Mouse (Mus musculus) hindbrain, embryonic 11.5 days (tissue): ENCODE results near the gene Robo2. TPM values are rescaled to one million over a fixed set of nuclear protein-coding genes. Genes with fewer than 3 reads are reported as not detected.

Experiments used
- ATAC-seq: fragments of 200-750 bp; cut with Nextera tagmentation; 2 replicates; pipeline ENCODE4 v1.8.0; 2017; ENCODE audit warnings: mild to moderate bottlenecking, moderate TSS enrichment, moderate library complexity; ENCODE audit not compliant: low FRiP score
- DNase-seq: peaks from one replicate; pipeline ENCODE4 v3.0.0-alpha.2; 2015; ENCODE audit warnings: low spot score
- H3K27ac ChIP-seq: fragments of 300-500 bp; sonication (generic); 2 replicates; pipeline ENCODE4 v1.5.1; 2014; ENCODE audit warnings: mild to moderate bottlenecking, low read depth, low read length
- H3K27me3 ChIP-seq: fragments of 300-500 bp; sonication (generic); 2 replicates; pipeline ENCODE4 v1.6.1; 2014; ENCODE audit warnings: mild to moderate bottlenecking, low read length, moderate library complexity, mixed read lengths; ENCODE audit not compliant: control insufficient read depth, insufficient read depth
- H3K36me3 ChIP-seq: fragments of 300-500 bp; sonication (generic); 2 replicates; pipeline ENCODE4 v1.6.1; 2014; ENCODE audit warnings: mild to moderate bottlenecking, low read length, moderate library complexity, mixed read lengths; ENCODE audit not compliant: control insufficient read depth, insufficient read depth
- H3K4me1 ChIP-seq: fragments of 300-500 bp; sonication (generic); replicated peaks from 2 replicates; pipeline ENCODE4 v1.6.1; 2014; ENCODE audit warnings: low read length, mixed read lengths; ENCODE audit not compliant: control insufficient read depth, insufficient read depth
- H3K4me2 ChIP-seq: fragments of 300-500 bp; sonication (generic); replicated peaks from 2 replicates; pipeline ENCODE4 v1.6.1; 2014; ENCODE audit warnings: mild to moderate bottlenecking, low read depth, low read length
- H3K4me3 ChIP-seq: fragments of 300-500 bp; sonication (generic); 2 replicates; pipeline ENCODE4 v1.5.1; 2014; ENCODE audit warnings: low read depth, low read length
- H3K9ac ChIP-seq: fragments of 300-500 bp; sonication (generic); 2 replicates; pipeline ENCODE4 v1.6.1; 2014; ENCODE audit warnings: low read depth, low read length
- H3K9me3 ChIP-seq: fragments of 300-500 bp; sonication (generic); 2 replicates; pipeline ENCODE4 v1.6.1; 2016; ENCODE audit warnings: low read length; ENCODE audit not compliant: control insufficient read depth
- WGBS: fragments of 180-500 bp; shearing (Covaris S2); extraction: QIAGEN DNeasy Blood & Tissue Kit; methylation state at CpG from one replicate; pipeline ENCODE4 v1.1.7; 2014; 5-methylcytosine and 5-hydroxymethylcytosine counted together
- polyA plus RNA-seq: library from polyadenylated mRNA; unstranded; fragments of >200 nt; fragmentation: Nextera tagmentation; extraction: Ambion mirVana; gene quantifications from 2 replicates; pipeline ENCODE4 v1.2.1, GENCODE M21; 2014

Robo2 gene
- polyA plus RNA-seq, 1 experiment from 2014 or later: 37.5 TPM

GRCm38 (mm10) chr16:74022281-74022978 lies 389.2 kb downstream of the Robo2 start:
- no peak overlapping the region for H3K4me3 ChIP-seq
- no peak overlapping the region for H3K27ac ChIP-seq
- no peaks in the 10 kb centered on the region for H3K9me3 ChIP-seq
- H3K9ac ChIP-seq: no peak overlapping the region
- H3K36me3 ChIP-seq: no peaks in the 10 kb centered on the region
- ATAC-seq: no peak
- 42% methylated on average over 1 of the region's 1 CpGs for WGBS
- no peak overlapping the region for H3K4me2 ChIP-seq
- no peaks in the 10 kb centered on the region for H3K27me3 ChIP-seq
- no peaks in the 10 kb centered on the region for H3K4me1 ChIP-seq
- DNase-seq: no peak

DNA sequence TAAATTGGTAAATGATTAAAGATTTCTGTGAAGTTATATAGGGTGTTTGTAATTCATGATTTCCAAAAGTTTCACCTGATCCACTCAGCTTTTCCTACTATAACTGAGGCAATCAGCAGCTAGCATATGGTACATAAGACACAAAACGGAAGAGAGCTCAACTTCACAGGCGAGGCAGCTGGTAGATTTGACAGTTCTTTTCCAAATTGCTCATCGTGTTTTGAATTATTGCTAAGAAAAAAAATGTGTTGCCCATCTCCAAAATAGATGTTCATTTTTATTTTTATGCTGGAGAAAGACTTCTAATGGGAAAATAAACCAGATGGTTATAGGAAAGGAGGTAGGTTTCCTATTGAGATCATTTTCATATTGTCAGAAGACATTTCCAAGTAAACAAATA lies 405.9 kb downstream of the Robo2 start:
- Histone ChIP-seq H3K9me3 (no peaks in the 10 kb centered on the region), H3K36me3 (no peaks in the 10 kb centered on the region), H3K9ac (no peak overlapping the region), H3K4me1 (no peaks in the 10 kb centered on the region), H3K4me2 (no peak overlapping the region), H3K27ac (no peak overlapping the region), H3K27me3 (no peaks in the 10 kb centered on the region), H3K4me3 (no peak overlapping the region)
- 91% methylated on average over 3 of the region's 3 CpGs for WGBS
- ATAC-seq (no peak), DNase-seq (no peak)

DNA sequence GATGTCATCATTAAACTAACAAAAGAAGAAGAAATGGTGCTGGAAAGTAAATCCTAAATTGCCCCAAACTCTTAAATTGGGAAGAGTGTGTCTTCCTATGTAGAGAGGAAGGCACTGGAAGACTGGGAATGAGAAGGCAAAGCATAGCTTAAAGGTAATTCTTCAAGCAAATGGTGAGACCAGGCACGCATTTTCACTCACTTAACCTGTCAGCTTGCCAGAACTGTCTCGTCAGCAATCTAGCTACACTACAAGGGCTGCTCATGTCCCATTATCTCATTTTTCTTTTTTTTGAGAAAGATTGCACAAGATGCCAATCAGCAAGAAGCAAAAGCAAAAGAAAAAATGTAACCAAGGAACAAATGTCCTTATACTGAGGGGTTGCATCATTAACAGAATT lies 410.3 kb downstream of the Robo2 start:
- 68% methylated on average over 2 of the region's 2 CpGs for WGBS
- Histone ChIP-seq H3K36me3 (no peaks in the 10 kb centered on the region), H3K4me3 (no peak overlapping the region), H3K27me3 (no peaks in the 10 kb centered on the region), H3K4me2 (no peak overlapping the region), H3K27ac (no peak overlapping the region), H3K9ac (no peak overlapping the region), H3K9me3 (no peaks in the 10 kb centered on the region), H3K4me1 (no peaks in the 10 kb centered on the region)
- ATAC-seq (no peak), DNase-seq (no peak)

DNA sequence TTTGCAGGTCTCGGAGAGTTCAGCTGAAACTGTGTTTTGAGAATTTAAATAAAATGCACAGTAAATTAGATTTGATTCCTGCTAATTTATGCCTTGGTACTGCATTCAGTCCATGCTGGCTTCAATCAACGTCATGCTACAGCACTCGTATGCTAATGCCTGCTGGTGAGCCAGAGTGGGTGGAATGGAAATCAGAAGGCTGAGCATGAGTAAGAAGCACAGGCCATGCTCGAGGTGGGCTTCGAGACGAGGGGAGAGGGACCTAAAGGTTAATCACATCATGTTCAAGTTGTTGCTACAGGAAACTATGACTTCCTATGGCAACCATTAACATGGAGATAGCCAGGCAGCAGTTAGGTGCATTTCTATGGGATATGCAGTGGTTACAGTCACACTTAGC lies 420.4 kb downstream of the Robo2 start:
- Histone ChIP-seq H3K4me2 (no peak overlapping the region), H3K36me3 (no peaks in the 10 kb centered on the region), H3K9ac (no peak overlapping the region), H3K4me3 (no peak overlapping the region), H3K27me3 (no peaks in the 10 kb centered on the region), H3K9me3 (no peaks in the 10 kb centered on the region), H3K4me1 (no peaks in the 10 kb centered on the region), H3K27ac (no peak overlapping the region)
- peak; percentile 6 for DNase-seq
- WGBS: 53% methylated on average over 6 of the region's 6 CpGs
- no peak for ATAC-seq

- 84% methylated on average over 7 of the region's 7 CpGs for WGBS
- no peak for DNase-seq
Observed at GRCm38 (mm10) chr16:73969573-73969972, 442.1 kb downstream of the Robo2 start.

GRCm38 (mm10) chr16:73964366-73964926 lies 447.2 kb downstream of the Robo2 start:
- H3K27me3 ChIP-seq: no peaks in the 10 kb centered on the region
- ATAC-seq: no peak
- H3K4me3 ChIP-seq: no peak overlapping the region
- H3K27ac ChIP-seq: no peak overlapping the region
- H3K4me2 ChIP-seq: no peak overlapping the region
- H3K9ac ChIP-seq: no peak overlapping the region
- WGBS: 86% methylated on average over 5 of the region's 5 CpGs
- DNase-seq: no peak
- H3K4me1 ChIP-seq: no peaks in the 10 kb centered on the region
- H3K9me3 ChIP-seq: no peaks in the 10 kb centered on the region
- no peaks in the 10 kb centered on the region for H3K36me3 ChIP-seq

More at GRCm38 (mm10) chr16:73969573-73969972, 442.1 kb downstream of the Robo2 start:
- Histone ChIP-seq H3K4me2 (no peak overlapping the region), H3K4me3 (no peak overlapping the region), H3K9ac (no peak overlapping the region), H3K27ac (no peak overlapping the region), H3K27me3 (no peaks in the 10 kb centered on the region), H3K4me1 (no peaks in the 10 kb centered on the region), H3K9me3 (no peaks in the 10 kb centered on the region), H3K36me3 (no peaks in the 10 kb centered on the region)
- no peak for ATAC-seq

DNA sequence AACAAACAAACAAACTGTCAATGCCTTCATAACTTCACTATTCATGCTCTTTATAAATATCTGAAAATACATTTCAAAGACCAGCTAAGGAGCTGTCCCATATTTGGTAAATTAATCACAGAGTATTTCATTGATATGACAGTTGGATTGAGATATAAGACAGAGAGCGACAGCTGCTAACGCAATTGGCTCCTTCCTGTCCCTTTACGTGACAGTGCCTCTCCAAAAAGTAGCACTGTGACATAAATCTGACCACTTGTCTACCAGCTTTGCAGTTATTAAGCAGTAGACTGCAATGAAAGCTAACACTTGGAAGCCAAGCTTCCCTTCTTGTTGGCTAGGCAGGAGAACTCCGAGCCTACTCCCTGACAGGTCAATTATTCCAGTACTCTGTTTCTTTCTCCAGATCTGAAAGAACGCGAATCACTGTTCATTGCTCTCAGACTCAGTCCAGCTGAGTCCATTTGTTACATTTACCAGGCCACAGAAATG lies 452.1 kb downstream of the Robo2 start:
- ATAC-seq: no peak
- Histone ChIP-seq H3K4me2 (no peak overlapping the region), H3K9ac (no peak overlapping the region), H3K36me3 (no peaks in the 10 kb centered on the region), H3K9me3 (no peaks in the 10 kb centered on the region), H3K4me3 (no peak overlapping the region), H3K4me1 (no peaks in the 10 kb centered on the region), H3K27ac (no peak overlapping the region), H3K27me3 (no peaks in the 10 kb centered on the region)
- whole genome bisulfite sequencing: 76% methylated on average over 6 of the region's 6 CpGs
- DNase-seq: no peak

DNA sequence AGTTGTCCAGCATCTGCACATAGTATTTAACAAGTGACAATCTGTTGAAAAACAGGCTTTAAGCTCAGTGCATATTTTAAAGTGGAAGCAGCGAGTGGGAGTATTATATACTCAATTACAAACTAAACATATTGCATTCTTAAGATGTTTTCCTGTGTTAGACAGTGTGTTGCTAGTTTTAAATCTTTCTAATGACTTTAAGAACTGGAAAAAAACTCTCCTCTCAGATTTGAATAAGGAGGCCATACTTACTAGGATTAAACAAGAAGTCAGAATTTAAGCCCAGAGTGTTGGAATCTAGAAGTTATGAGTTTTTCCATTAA lies 453.1 kb downstream of the Robo2 start:
- H3K4me3 ChIP-seq: no peak overlapping the region
- H3K4me2 ChIP-seq: no peak overlapping the region
- no peaks in the 10 kb centered on the region for H3K36me3 ChIP-seq
- H3K4me1 ChIP-seq: no peaks in the 10 kb centered on the region
- no peak overlapping the region for H3K9ac ChIP-seq
- H3K27me3 ChIP-seq: no peaks in the 10 kb centered on the region
- H3K27ac ChIP-seq: no peak overlapping the region
- DNase-seq: no peak
- no peak for ATAC-seq
- 90% methylated on average over 1 of the region's 1 CpGs for WGBS
- H3K9me3 ChIP-seq: no peaks in the 10 kb centered on the region
